Mouse (Mus musculus) testis, adult 2 months (tissue): ENCODE measurements around the gene Frg2f1. TPM values are rescaled to one million over a fixed set of nuclear protein-coding genes. Genes with fewer than 3 reads are reported as not detected.
A peak's percentile ranks its signal among the peaks of the same experiment; 100 is the strongest.
"Not testable (repeated sequence)": the region's sequence is repeated elsewhere in the genome, so short reads cannot be mapped to it uniquely, and the experiment has no call there.

Experiments used
- H3K27ac ChIP-seq: fragments of 200-500 bp; 2 replicates; pipeline ENCODE4 v1.5.1; 2012; ENCODE audit warnings: low read depth, low read length; ENCODE audit not compliant: control insufficient read depth, insufficient read depth
- H3K27me3 ChIP-seq: fragments of 200-500 bp; 2 replicates; pipeline ENCODE4 v1.6.1; 2012; ENCODE audit warnings: mild to moderate bottlenecking, low read length, moderate library complexity; ENCODE audit not compliant: control insufficient read depth, insufficient read depth
- H3K36me3 ChIP-seq: fragments of 200-500 bp; 2 replicates; pipeline ENCODE4 v1.6.1; 2012; ENCODE audit warnings: mild to moderate bottlenecking, low read length; ENCODE audit not compliant: control insufficient read depth, insufficient read depth
- H3K4me1 ChIP-seq: fragments of 200-500 bp; 2 replicates; pipeline ENCODE4 v1.6.1; 2012; ENCODE audit warnings: low read length; ENCODE audit not compliant: control insufficient read depth, insufficient read depth
- H3K4me3 ChIP-seq: fragments of 200-500 bp; 2 replicates; pipeline ENCODE4 v1.5.1; 2012; ENCODE audit warnings: low read depth, mild to moderate bottlenecking, low read length, moderate library complexity, mixed read lengths; ENCODE audit not compliant: control insufficient read depth
- CTCF ChIP-seq: fragments of 200-500 bp; IDR thresholded peaks from 2 replicates; pipeline ENCODE4 v1.5.1; 2012; ENCODE audit warnings: low read depth, mild to moderate bottlenecking, inconsistent platforms, low read length, moderate library complexity; ENCODE audit not compliant: control insufficient read depth, insufficient read depth, insufficient replicate concordance
- POLR2A ChIP-seq: fragments of 200-500 bp; IDR thresholded peaks from 2 replicates; pipeline ENCODE4 v1.6.1; 2012; ENCODE audit warnings: low read depth, mild to moderate bottlenecking, inconsistent platforms, low read length, moderate library complexity; ENCODE audit not compliant: control insufficient read depth
- polyA plus RNA-seq: library from polyadenylated mRNA; depleted of rRNA; stranded (reverse); fragments of >200 nt; gene quantifications from 2 replicates; pipeline ENCODE4 v1.2.3, GENCODE M21; 2012

The Frg2f1 gene
- polyA plus RNA-seq, 1 experiment = 12.0 TPM

DNA sequence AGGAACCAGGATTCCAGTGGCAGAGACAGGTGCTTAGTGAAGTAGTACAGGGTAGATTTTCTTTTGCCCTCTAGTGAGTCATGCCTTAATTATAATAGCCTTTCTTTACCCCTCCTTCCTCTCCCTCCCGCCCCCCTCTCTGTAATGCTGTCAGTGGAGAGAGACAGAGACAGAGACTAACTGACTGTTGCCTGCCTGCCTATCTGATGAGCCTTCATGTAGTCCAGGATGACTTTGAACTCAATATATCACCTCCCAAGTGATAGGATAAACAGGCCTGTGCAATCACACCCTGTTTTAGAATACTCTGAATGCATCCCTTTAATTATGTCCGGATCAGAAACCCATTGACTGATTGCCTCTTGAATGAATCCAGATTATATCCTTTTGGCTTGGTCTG is 16.1 kb upstream of the Frg2f1 start:
- Histone ChIP-seq H3K27me3 (no peaks in the 10 kb centered on the region), H3K27ac (no peak overlapping the region)
- no peak for TF ChIP-seq CTCF
- no peak for TF ChIP-seq POLR2A

GRCm38 (mm10) chr4:119550864-119551263 is 11.5 kb upstream of the Frg2f1 start:
- Histone ChIP-seq H3K27me3 (no peaks in the 10 kb centered on the region), H3K4me1 (no peaks in the 10 kb centered on the region), H3K36me3 (no peaks in the 10 kb centered on the region), H3K27ac (no peak overlapping the region), H3K4me3 (no peak overlapping the region)
- no peak for TF ChIP-seq CTCF

More for the DNA sequence above, 16.1 kb upstream of the Frg2f1 start:
- H3K36me3 ChIP-seq = no peaks in the 10 kb centered on the region
- no peak overlapping the region for H3K4me3 ChIP-seq
- H3K4me1 ChIP-seq = no peaks in the 10 kb centered on the region

DNA sequence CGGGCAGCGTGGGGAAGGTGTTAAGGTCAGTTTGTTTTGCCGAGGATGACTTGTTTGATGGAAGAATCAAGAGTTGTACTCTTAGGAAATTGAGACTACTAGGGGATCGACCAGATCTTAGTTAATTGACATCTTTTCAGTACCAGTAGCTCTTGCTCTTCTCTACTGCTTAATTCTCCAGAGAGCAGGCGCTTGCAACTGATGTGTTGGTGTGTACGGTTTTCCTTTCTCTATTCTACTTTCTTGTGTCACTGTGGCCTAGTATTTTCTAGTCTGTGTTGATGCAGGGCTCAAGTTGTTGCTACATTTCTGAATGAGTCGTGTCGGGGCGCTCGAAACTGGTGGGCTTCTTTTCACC is 1.2 kb upstream of the Frg2f1 start:
- Histone ChIP-seq H3K36me3 (no peaks in the 10 kb centered on the region), H3K27ac (peak overlapping the region; percentile 91), H3K4me1 (peaks cover 3% of the 10 kb centered on the region; the same call in 1 of the 2 replicates), H3K4me3 (peak overlapping the region; percentile 98), H3K27me3 (no peaks in the 10 kb centered on the region)
- TF ChIP-seq CTCF (no peak), POLR2A (no peak)

DNA sequence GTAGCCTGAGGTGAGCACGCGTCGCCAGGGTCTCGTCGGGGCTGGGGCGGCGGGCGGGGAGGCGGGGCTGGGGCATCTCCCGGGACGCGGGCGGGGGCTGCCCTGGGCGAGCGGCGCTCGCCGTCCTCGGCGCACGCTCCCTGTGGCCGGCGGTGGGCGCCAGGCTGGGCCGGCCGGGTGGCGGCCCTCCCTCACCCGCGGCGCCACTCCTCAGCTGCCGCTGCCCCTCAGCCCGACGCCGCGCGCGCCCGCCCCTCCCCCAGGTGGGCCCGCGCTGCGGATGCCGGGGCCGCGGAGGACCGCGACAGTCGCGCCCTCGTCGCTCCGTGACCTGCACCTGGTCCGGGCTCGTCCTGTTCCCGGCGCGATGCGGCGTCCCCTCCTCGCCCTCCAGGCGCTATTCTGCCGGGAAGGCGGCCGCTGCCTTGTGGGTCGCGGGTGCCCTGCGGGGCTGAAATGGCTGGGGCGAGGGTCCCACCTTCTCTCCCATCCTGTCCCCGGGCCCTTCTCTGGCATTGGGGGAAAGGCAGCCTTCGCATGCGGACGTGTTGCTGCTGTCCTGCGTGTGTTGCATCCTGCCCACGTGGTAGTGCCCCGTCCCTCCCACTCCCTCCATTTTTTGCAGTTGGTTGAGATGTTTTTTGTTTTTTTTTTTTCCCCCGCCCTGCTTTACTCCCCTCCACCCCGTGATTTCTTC is 655 bp upstream of the Frg2f1 start:
- TF ChIP-seq POLR2A = no peak; the same call in 1 of the 2 replicates
- TF ChIP-seq CTCF = no peak
- Histone ChIP-seq H3K4me1 (peaks cover 3% of the 10 kb centered on the region; the same call in 1 of the 2 replicates), H3K27ac (peak overlapping the region; percentile 91), H3K36me3 (no peaks in the 10 kb centered on the region), H3K27me3 (no peaks in the 10 kb centered on the region), H3K4me3 (peak overlapping the region; percentile 98)

DNA sequence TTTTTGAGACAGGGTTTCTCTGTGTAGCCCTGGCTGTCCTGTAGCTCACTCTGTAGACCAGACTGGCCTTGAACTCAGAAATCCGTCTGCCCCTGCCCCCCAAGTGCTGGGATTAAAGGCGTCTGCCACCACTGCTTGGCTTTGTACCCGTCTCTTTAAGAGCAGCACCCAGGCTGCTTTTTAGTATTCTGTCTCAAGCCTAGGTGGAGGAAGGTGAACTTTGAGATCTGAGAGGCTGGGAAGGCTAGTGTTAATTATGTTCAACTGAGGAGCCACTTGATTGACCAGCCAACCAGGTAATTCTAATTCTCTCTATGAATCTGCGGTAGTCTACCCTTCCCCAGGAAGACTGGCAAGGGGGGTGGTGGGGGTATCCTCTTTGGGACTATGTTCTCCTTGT is 1.9 kb downstream of the Frg2f1 start:
- TF ChIP-seq POLR2A (no peak), CTCF (no peak)
- H3K4me3 ChIP-seq = no peak overlapping the region
- H3K36me3 ChIP-seq = no peaks in the 10 kb centered on the region
- no peaks in the 10 kb centered on the region for H3K27me3 ChIP-seq
- peaks cover 3% of the 10 kb centered on the region; the same call in 1 of the 2 replicates for H3K4me1 ChIP-seq
- H3K27ac ChIP-seq = no peak overlapping the region

- H3K27me3 ChIP-seq, H3K27ac ChIP-seq, H3K4me1 ChIP-seq, H3K36me3 ChIP-seq, H3K4me3 ChIP-seq: not testable (repeated sequence)
These were observed 2.7 kb downstream of the Frg2f1 start, which contains the start of gene Foxj3 for GRCm38 (mm10) chr4:119536615-119537014. Gene Foxj3 (plus strand): TSS chr4:119537004.

GRCm38 (mm10) chr4:119535103-119535502 is 4.2 kb downstream of the Frg2f1 start:
- Histone ChIP-seq H3K27ac (no peak overlapping the region), H3K4me1 (peaks cover under 1% of the 10 kb centered on the region; the same call in 1 of the 2 replicates), H3K4me3 (no peak overlapping the region), H3K27me3 (no peaks in the 10 kb centered on the region), H3K36me3 (no peaks in the 10 kb centered on the region)
- TF ChIP-seq POLR2A (no peak), CTCF (no peak)

- no peak overlapping the region for H3K27ac ChIP-seq
- no peak overlapping the region for H3K4me3 ChIP-seq
- no peaks in the 10 kb centered on the region for H3K4me1 ChIP-seq
- TF ChIP-seq CTCF (no peak), POLR2A (no peak)
- H3K27me3 ChIP-seq = no peaks in the 10 kb centered on the region
- H3K36me3 ChIP-seq = no peaks in the 10 kb centered on the region
These were observed 7.5 kb downstream of the Frg2f1 start for GRCm38 (mm10) chr4:119531813-119532212.
